Mouse (Mus musculus) thymus, postnatal 0 days (tissue): ENCODE data around the gene Rcor1. TPM values are rescaled to one million over a fixed set of nuclear protein-coding genes. Genes with fewer than 3 reads are reported as not detected.

ENCODE experiments used
- DNase-seq: peaks from one replicate; pipeline ENCODE4 v3.0.0-alpha.2; 2015; ENCODE audit warnings: low spot score
- polyA plus RNA-seq: library from polyadenylated mRNA; unstranded; fragments of >200 nt; fragmentation: Nextera tagmentation; extraction: Ambion mirVana; gene quantifications from 2 replicates; pipeline ENCODE4 v1.2.1, GENCODE M21; 2015

Rcor1 gene
- 10.1 and 14.0 TPM in 2 replicates for polyA plus RNA-seq

GRCm38 (mm10) chr12:111038976-111039612, at the start of gene Rcor1:
Rcor1 (plus strand) TSS chr12:111039351.
- peak; percentile 99 for DNase-seq

DNA sequence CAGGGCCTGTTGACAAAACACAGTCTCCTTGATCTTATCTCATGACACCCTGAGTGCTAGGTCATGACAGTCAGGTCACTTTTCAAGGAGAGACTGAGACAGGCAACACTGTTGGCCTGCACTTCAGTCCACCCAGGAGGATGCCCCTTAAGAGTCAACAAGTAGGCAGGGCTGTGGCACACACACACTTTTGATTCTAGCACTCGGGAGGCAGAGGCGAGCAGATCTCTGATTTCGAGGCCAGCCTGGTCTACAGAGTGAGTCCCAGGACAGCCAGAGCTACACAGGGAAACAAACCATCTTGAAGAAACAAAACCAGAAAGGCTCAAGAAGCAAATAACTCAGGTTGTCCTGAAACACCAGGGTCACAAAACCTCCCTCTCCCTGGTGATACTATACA, 49.7 kb upstream of the Rcor1 start:
- DNase-seq = no peak

DNA sequence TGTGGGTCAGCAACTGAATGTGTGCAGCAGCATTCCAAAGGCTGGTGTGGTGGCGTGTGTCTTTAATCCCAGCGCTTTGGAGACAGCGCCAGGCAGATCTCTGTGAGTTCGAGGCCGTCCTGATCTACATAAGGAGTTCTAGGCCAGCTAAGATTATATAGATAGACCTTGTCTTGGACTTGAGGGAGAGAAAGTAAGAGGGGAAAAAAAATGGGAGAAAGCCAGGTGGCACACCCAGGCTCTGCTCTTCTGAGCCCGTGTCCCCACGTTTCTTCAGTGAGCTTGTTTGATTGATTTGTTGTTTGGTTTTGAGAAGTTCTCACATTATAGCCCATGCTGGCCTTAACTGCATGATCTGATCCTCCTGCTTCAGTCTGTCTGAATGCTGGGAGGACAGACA, 48.7 kb upstream of the Rcor1 start:
- no peak for DNase-seq

DNA sequence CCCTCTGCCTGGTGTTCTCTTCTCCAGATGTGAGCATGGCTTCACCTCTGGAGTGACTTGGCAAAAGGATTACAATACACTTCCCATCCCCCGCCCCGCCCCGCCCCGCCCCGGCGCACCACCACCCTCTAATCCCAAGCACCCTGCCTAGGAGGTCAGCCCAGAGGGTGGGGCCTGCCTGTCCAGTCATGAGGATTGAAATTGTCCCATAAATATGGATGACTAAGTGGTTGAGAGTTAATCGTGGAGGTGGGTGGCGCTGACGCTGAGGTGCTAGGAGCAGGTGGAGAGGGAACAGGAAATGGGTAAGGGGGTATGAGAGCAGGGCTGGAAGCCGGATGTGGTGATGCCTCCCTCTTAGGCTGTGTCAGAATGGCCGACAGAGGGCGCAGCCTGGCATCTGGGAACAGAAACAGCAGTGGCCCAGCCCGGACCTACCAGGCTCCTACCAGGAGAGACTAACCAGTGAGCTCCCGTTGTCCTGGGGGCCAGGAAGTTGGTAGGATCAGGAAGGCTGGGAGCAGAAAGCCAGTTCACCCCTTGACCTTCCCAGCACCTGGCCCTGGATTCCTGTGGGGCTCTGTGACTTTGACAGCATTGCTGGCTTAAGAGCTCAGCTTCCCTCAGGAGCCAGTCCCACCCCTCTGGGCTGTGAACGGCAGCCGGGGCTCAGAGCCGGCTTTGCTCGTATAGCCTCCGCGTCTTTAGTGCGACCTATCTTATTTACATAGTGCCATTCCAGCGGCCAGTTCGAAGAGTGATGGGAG, 47.6 kb upstream of the Rcor1 start:
- DNase-seq = peak; percentile 95

DNA sequence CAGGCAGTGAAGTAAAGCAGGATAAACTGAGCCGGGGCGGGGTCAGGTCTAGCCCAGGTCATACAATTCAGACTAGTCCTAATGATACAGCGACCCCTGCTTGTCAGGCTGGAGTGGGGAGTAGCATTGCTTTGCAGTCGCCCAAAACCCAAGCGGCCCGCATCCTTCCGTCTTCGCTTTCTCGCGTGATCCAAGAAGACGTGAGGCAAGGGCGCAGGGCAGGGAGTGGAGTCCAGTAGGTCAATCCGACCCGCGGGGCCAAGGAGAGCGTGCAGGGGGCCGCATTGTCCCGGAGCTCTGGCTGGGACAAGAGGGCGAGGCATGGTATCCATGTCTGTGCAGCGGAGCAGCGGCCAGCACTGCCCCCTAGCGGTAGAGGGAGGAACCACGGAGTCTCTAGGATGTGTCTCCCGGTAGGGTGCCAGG, 47.0 kb upstream of the Rcor1 start:
- peak; percentile 90 for DNase-seq

DNA sequence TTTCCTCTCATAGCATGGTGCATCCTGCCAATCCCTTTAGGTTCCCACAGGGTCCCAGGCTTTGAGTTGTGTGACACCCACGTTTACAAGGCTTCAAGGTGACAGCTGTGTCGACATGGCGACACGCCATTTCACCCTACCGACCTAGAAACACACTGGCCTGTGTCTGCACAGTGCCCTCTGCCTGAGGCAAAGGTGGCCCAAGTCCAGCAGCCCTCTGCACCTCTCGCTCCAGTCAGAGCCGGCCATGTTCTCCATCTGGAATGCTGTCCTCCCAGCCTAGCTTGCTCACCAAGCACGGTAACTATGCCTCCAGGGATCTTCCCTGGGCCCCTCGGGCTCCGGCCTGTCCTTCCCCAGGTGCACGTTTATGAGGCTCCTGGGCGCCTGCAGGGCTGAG, 46.4 kb upstream of the Rcor1 start:
- DNase-seq = no peak

DNA sequence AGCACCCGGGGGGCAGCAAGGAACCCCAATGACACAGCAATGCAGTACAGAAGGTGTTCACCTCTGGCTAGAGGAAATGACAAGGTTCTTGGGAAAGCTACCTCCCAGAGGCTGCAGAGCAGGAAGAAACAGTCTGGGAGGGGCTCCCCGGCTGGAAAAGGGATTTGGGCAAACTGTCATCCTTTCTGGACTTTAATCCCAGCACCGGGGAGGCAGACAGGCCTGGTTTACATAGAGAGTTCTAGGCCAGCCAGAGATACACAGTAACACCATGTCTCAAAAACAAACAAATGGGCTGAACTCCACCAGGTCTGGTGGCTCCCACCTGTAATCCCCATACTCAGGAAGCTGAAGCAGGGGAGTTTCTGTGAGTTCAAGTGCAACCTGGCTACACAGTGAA, 45.9 kb upstream of the Rcor1 start:
- DNase-seq = no peak

DNA sequence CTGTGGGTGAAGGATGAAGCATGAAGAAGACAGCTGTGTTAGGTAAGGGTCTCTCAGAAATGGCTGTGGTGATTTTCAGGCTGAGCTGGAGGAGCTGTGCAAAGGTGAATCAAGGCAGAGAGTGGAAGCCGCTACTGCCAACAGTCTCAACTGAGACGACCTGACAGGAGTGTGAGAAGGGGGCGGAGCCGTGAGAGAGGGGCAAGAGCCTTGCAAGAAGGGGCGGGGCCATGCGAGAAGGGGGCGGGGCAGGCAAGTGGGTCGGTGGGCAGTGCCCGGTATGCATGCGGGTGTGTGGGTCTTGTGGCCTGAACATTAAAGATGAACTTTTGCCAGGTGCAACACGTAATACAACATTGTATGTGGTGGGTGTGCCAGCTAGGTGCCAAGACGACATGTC, 44.5 kb upstream of the Rcor1 start:
- DNase-seq = no peak

DNA sequence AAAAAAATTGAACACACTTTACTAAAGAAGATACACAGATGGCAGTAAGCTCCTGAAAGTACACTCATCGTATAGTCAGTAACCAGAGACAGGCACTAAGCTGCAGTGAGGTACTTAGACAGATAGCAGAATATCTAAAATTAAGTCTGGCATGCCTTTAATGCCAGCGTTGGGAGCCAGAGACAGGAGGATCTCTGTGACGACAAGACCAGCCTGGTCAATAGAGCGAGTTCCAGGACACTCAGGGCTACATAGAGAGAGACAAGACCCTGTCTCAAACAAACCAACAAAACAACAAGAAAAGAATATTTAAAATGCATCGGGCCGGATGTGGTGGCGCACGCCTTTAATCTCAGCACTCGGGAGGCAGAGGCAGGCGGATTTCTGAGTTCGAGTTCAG, 41.1 kb upstream of the Rcor1 start:
- no peak for DNase-seq

DNA sequence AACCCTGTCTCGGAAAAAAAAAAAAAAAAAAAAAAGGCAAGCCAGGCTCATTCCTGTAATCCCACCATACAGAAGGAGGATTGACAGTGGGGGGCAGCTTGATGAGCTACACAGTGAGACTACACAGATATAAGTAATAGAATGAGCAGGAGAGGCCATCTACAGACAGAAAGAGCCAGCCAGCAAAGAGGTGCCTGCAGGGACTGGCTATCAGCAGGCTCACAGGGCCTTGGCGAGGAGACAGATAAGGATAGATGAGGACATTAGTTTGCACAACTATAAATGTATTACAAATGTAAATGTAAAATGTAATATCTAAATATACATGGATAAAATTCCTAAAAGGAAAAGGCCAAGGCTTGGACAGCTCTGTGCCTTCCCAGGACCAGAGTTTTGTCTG, 39.3 kb upstream of the Rcor1 start:
- no peak for DNase-seq

DNA sequence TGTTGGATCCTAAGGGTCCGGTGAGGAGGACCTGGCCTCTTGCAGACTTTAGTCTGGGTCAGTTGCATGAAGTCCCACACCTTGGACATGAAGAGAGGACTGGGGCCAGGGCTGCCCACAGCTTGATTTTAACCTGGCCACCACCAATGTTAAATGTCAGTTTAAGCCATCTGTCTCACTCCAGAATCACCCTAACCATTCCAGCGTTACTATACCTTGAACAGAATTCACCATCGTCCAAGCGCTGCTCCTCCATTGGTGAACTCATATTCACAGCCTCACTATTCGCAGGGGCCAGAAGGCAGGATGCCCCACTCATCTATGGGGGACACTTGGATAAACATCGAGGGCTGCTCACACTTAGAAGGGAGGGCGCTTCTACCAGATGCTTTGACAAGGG, 38.2 kb upstream of the Rcor1 start:
- no peak for DNase-seq

- no peak for DNase-seq
Observed at GRCm38 (mm10) chr12:111004142-111004541, 35.0 kb upstream of the Rcor1 start.

- DNase-seq = no peak
Observed at GRCm38 (mm10) chr12:111005803-111006202, 33.3 kb upstream of the Rcor1 start.

GRCm38 (mm10) chr12:111006339-111006738, 32.8 kb upstream of the Rcor1 start:
- DNase-seq = no peak

GRCm38 (mm10) chr12:111007134-111008103, 31.7 kb upstream of the Rcor1 start:
- DNase-seq = peak; percentile 82

- DNase-seq = no peak
Observed at GRCm38 (mm10) chr12:111008500-111009490, 30.4 kb upstream of the Rcor1 start.

GRCm38 (mm10) chr12:111009615-111010257, 29.4 kb upstream of the Rcor1 start:
- DNase-seq = no peak

GRCm38 (mm10) chr12:111016807-111017206, 22.3 kb upstream of the Rcor1 start:
- DNase-seq = no peak

DNA sequence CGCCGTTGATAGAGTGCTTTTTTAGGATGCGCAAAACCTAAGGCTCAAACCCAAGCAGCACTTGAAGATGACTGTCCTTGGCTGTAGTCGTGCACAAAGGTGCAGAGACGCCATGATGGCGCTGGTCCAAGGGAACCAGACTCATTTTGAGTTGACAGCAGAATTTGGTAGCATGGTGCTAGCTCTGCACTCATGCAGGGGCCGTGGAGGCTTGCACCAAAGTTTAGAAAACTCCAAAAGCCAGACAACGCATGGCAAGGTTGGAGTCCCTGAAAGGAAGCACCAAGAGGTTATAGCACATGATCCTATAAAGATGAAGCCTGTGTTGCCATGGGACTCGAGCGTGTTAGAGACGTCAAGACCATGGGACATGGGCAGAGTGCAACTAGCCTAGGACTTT, 21.1 kb upstream of the Rcor1 start:
- DNase-seq = no peak

GRCm38 (mm10) chr12:111019086-111019485, 20.1 kb upstream of the Rcor1 start:
- DNase-seq = no peak
